Mouse (Mus musculus) G1E (cell line): ENCODE results near the gene Pak3.

ENCODE experiments used
- CTCF ChIP-seq: IDR thresholded peaks from 2 replicates; pipeline ENCODE4 v1.5.1; 2012; ENCODE audit warnings: low read depth, low read length, inconsistent platforms, mixed read lengths
- GATA1 ChIP-seq: IDR thresholded peaks from 2 replicates; pipeline ENCODE4 v1.6.1; 2012; ENCODE audit warnings: borderline replicate concordance, low read length, inconsistent platforms, mixed read lengths

GRCm38 (mm10) chrX:143543186-143543793 is 24.9 kb downstream of the Pak3 start:
- TF ChIP-seq GATA1 = no peak
- no peak for TF ChIP-seq CTCF
